9 mouse cellular contexts compared by ENCODE assay signal in genomic region chr15:98517380-98518355, GRCm38 (mm10). TPM values are rescaled to one million over a fixed set of nuclear protein-coding genes. Genes with fewer than 3 reads are reported as not detected.
DNase-seq lines count a peak whose midpoint lies in the region; ATAC-seq and TF ChIP-seq lines count a peak whose summit lies in the region.
"Had no signal": no experiment of that assay in that cellular context is flagged by ENCODE, and none has a peak within 500 bp of the region (broad histone marks: within the 10 kb centered on the region; RNA-seq: fewer than 3 reads in every experiment).

No protein-coding gene starts in this region.

- no peak for TF ChIP-seq POLR2A in embryonic fibroblast, embryonic 13.5 days (IDR thresholded peaks at IDR 0.05; ENCODE audit: low read depth, low read length)
- no peak for TF ChIP-seq POLR2A in liver, adult 2 months (IDR thresholded peaks at IDR 0.05; ENCODE audit: extremely low read depth, insufficient read depth, low read length)

- H3K4me1 ChIP-seq in embryonic fibroblast, embryonic 13.5 days (ENCODE audit: control insufficient read depth, insufficient read depth, low read length): no peaks in the 10 kb centered on the region
- no peaks in the 10 kb centered on the region for H3K4me1 ChIP-seq in liver, adult 2 months (ENCODE audit: control insufficient read depth, insufficient read depth, low read length)
- no peaks in the 10 kb centered on the region for H3K4me1 ChIP-seq in neural tube, embryonic 11.5 days (ENCODE audit: control insufficient read depth, insufficient read depth, low read length)

- peaks cover 34% of the 10 kb centered on the region for H3K36me3 ChIP-seq in liver, adult 2 months (ENCODE audit: control insufficient read depth, insufficient read depth, low read length)
- H3K36me3 ChIP-seq in neural tube, embryonic 11.5 days (ENCODE audit: control insufficient read depth, insufficient read depth, low read length): peaks cover 10% of the 10 kb centered on the region

- no peaks in the 10 kb centered on the region for H3K79me2 ChIP-seq in liver, adult 2 months (ENCODE audit: control insufficient read depth, insufficient read depth, low read length)

- no peak overlapping the region for H3K4me3 ChIP-seq in embryonic fibroblast, embryonic 13.5 days (ENCODE audit: insufficient read depth, low read length)
- no peak overlapping the region for H3K4me3 ChIP-seq in liver, adult 2 months (ENCODE audit: insufficient read depth, low read depth, low read length)
- no peak overlapping the region for H3K4me3 ChIP-seq in neural tube, embryonic 11.5 days (ENCODE audit: low read depth, low read length)
- H3K4me3 ChIP-seq: heart, embryonic 13.5 days had no signal

- ATAC-seq in inflammation-experienced regulatory T-cells, adult 6 months: peak; percentile 25
- no peak for ATAC-seq in neural tube, embryonic 11.5 days (ENCODE audit: insufficient read depth, low FRiP score, low TSS enrichment)
- no peak for ATAC-seq in activated CD4-positive, CD25-positive, alpha-beta regulatory T cell, adult 4 months

- peak; percentile 67; the same call in 1 of the 2 replicates for TF ChIP-seq CTCF in embryonic fibroblast, embryonic 13.5 days (IDR thresholded peaks at IDR 0.05; ENCODE audit: borderline replicate concordance, insufficient read depth, low read length)
- TF ChIP-seq CTCF in liver, adult 2 months (IDR thresholded peaks at IDR 0.05; ENCODE audit: low read depth, low read length): peak; percentile 89

- 40% methylated on average over 16 of the region's 16 CpGs for WGBS in liver, adult 2 months
- 70% methylated on average over 16 of the region's 16 CpGs for WGBS in neural tube, embryonic 11.5 days

- H3K9ac ChIP-seq in liver, adult 2 months (ENCODE audit: low read depth, low read length): no peak overlapping the region
- no peak overlapping the region for H3K9ac ChIP-seq in neural tube, embryonic 11.5 days (ENCODE audit: low read length)
- H3K9ac ChIP-seq: heart, embryonic 13.5 days had no signal

- no peak overlapping the region for H3K27ac ChIP-seq in embryonic fibroblast, embryonic 13.5 days (ENCODE audit: insufficient read depth, low read length)
- no peak overlapping the region for H3K27ac ChIP-seq in liver, adult 2 months (replicated peaks; ENCODE audit: insufficient read depth, low read depth, low read length)
- H3K27ac ChIP-seq in neural tube, embryonic 11.5 days (ENCODE audit: low read depth, low read length): no peak overlapping the region
- H3K27ac ChIP-seq: heart, embryonic 13.5 days had no signal

- no peak overlapping the region for H3K4me2 ChIP-seq in neural tube, embryonic 11.5 days (ENCODE audit: low read depth)
- H3K4me2 ChIP-seq: heart, embryonic 13.5 days had no signal

- H3K9me3 ChIP-seq in neural tube, embryonic 11.5 days (ENCODE audit: control insufficient read depth, low read length): no peaks in the 10 kb centered on the region
- H3K9me3 ChIP-seq: heart, embryonic 13.5 days had no signal

- no peaks in the 10 kb centered on the region for H3K27me3 ChIP-seq in liver, adult 2 months (ENCODE audit: control insufficient read depth, insufficient read depth, low read length)
- no peaks in the 10 kb centered on the region for H3K27me3 ChIP-seq in neural tube, embryonic 11.5 days (ENCODE audit: control insufficient read depth, insufficient read depth, low read length)
- H3K27me3 ChIP-seq: heart, embryonic 13.5 days had no signal

- peak; percentile 46 to 55 for DNase-seq in urinary bladder, postnatal 36 days (ENCODE audit: low spot score in 2 of 2)
- DNase-seq in urinary bladder, adult 18-20 months (ENCODE audit: low spot score in 2 of 2): no peak
- DNase-seq in adrenal gland, postnatal 14 days: peak; percentile 80
- peak; percentile 40 for DNase-seq in liver, adult 2 months (ENCODE audit: extremely low read depth, low read depth, low spot score)
- peak; percentile 64 for DNase-seq in neural tube, embryonic 11.5 days (ENCODE audit: low spot score)

RNA-seq across cellular contexts. Expression of gene Kansl2, which starts 16.4 kb away (rescaled TPM):
- 72.5 and 85.8 TPM in 2 replicates for total RNA-seq in adrenal gland, postnatal 14 days (2021)
- polyA plus RNA-seq in embryonic fibroblast, embryonic 13.5 days (2011; ENCODE audit: insufficient read length, low read depth, missing spikeins): 91.2 and 117 TPM in 2 replicates
- polyA plus RNA-seq in inflammation-experienced regulatory T-cells, adult 6 months (2017; shearing (Covaris generic)): 10 to 100 TPM; 29.4 to 33.1 (median 32.4) TPM
- 17.9 and 22.2 TPM in 2 replicates for total RNA-seq in liver, adult 2 months (2014; rRNA removed)
- 18.0 and 21.9 TPM in 2 replicates for polyA plus RNA-seq in liver, adult 2 months (2012; rRNA removed)
- 142 and 143 TPM in 2 replicates for polyA plus RNA-seq in neural tube, embryonic 11.5 days (2014; fragmentation: Nextera tagmentation; extraction: Ambion mirVana)
- polyA plus RNA-seq in activated CD4-positive, CD25-positive, alpha-beta regulatory T cell, adult 4 months (2017; shearing (Covaris generic)): 10 to 100 TPM; 29.0 to 35.9 TPM

RNA-seq across cellular contexts. Expression of gene Olfr279, which starts 25.5 kb away (rescaled TPM):
- not detected in 2 replicates for total RNA-seq in adrenal gland, postnatal 14 days (2021)
- polyA plus RNA-seq in embryonic fibroblast, embryonic 13.5 days (2011; ENCODE audit: insufficient read length, low read depth, missing spikeins): not detected in 2 replicates
- under 1 TPM in 2 of 3 experiments, not detected in 1; 0.06 to 0.07 TPM for polyA plus RNA-seq in inflammation-experienced regulatory T-cells, adult 6 months (2017; shearing (Covaris generic))
- not detected in 2 replicates for total RNA-seq in liver, adult 2 months (2014; rRNA removed)
- polyA plus RNA-seq in liver, adult 2 months (2012; rRNA removed): not detected in 2 replicates
- not detected in 2 replicates for polyA plus RNA-seq in neural tube, embryonic 11.5 days (2014; fragmentation: Nextera tagmentation; extraction: Ambion mirVana)
- not detected for polyA plus RNA-seq in activated CD4-positive, CD25-positive, alpha-beta regulatory T cell, adult 4 months (2017; shearing (Covaris generic))
- polyA plus RNA-seq: heart, embryonic 13.5 days had no signal

RNA-seq across cellular contexts. Expression of gene Lalba, which starts 35.1 kb away (rescaled TPM):
- not detected in 2 replicates for total RNA-seq in adrenal gland, postnatal 14 days (2021)
- polyA plus RNA-seq in embryonic fibroblast, embryonic 13.5 days (2011; ENCODE audit: insufficient read length, low read depth, missing spikeins): not detected in 2 replicates
- not detected for polyA plus RNA-seq in inflammation-experienced regulatory T-cells, adult 6 months (2017; shearing (Covaris generic))
- total RNA-seq in liver, adult 2 months (2014; rRNA removed): not detected in 2 replicates
- polyA plus RNA-seq in liver, adult 2 months (2012; rRNA removed): not detected in 2 replicates
- polyA plus RNA-seq in neural tube, embryonic 11.5 days (2014; fragmentation: Nextera tagmentation; extraction: Ambion mirVana): 0.45 TPM in 1 of 2 replicates, not detected in the other
- polyA plus RNA-seq in activated CD4-positive, CD25-positive, alpha-beta regulatory T cell, adult 4 months (2017; shearing (Covaris generic)): not detected
- polyA plus RNA-seq: heart, embryonic 13.5 days had no signal

RNA-seq across cellular contexts. Expression of gene OR5BS1P, which starts 48.0 kb away (rescaled TPM):
- total RNA-seq in adrenal gland, postnatal 14 days (2021): not detected in 2 replicates
- polyA plus RNA-seq in embryonic fibroblast, embryonic 13.5 days (2011; ENCODE audit: insufficient read length, low read depth, missing spikeins): not detected in 2 replicates
- not detected for polyA plus RNA-seq in inflammation-experienced regulatory T-cells, adult 6 months (2017; shearing (Covaris generic))
- not detected in 2 replicates for total RNA-seq in liver, adult 2 months (2014; rRNA removed)
- not detected in 2 replicates for polyA plus RNA-seq in liver, adult 2 months (2012; rRNA removed)
- polyA plus RNA-seq in neural tube, embryonic 11.5 days (2014; fragmentation: Nextera tagmentation; extraction: Ambion mirVana): not detected in 2 replicates
- under 1 TPM in 1 of 2 experiments, not detected in 1; 0.07 TPM for polyA plus RNA-seq in activated CD4-positive, CD25-positive, alpha-beta regulatory T cell, adult 4 months (2017; shearing (Covaris generic))
- polyA plus RNA-seq: heart, embryonic 13.5 days had no signal

RNA-seq across cellular contexts. Expression of gene Ccnt1, which starts 53.1 kb away (rescaled TPM):
- 57.0 and 57.3 TPM in 2 replicates for total RNA-seq in adrenal gland, postnatal 14 days (2021)
- polyA plus RNA-seq in embryonic fibroblast, embryonic 13.5 days (2011; ENCODE audit: insufficient read length, low read depth, missing spikeins): 36.3 and 40.6 TPM in 2 replicates
- 10 to 100 TPM; 69.3 to 99.2 (median 86.3) TPM for polyA plus RNA-seq in inflammation-experienced regulatory T-cells, adult 6 months (2017; shearing (Covaris generic))
- 13.5 and 13.8 TPM in 2 replicates for total RNA-seq in liver, adult 2 months (2014; rRNA removed)
- polyA plus RNA-seq in liver, adult 2 months (2012; rRNA removed): 5.4 and 7.4 TPM in 2 replicates
- polyA plus RNA-seq in neural tube, embryonic 11.5 days (2014; fragmentation: Nextera tagmentation; extraction: Ambion mirVana): 62.2 and 65.6 TPM in 2 replicates
- polyA plus RNA-seq in activated CD4-positive, CD25-positive, alpha-beta regulatory T cell, adult 4 months (2017; shearing (Covaris generic)): 10 to 100 TPM; 71.1 to 73.1 TPM

Comparison
In these comparisons a context has a peak if more than half of its experiments do, and no peak if none do; other contexts are left out.
1. DNase-seq: peak in urinary bladder, postnatal 36 days (2 of 2), adrenal gland, postnatal 14 days (single experiment), liver, adult 2 months (single experiment) and neural tube, embryonic 11.5 days (single experiment); none in urinary bladder, adult 18-20 months (0 of 2).